Mouse (Mus musculus) heart, postnatal 0 days (tissue): ENCODE results near the gene Galnt10.

Experiments
- CTCF ChIP-seq: IDR thresholded peaks from 2 replicates; pipeline ENCODE4 v1.5.1; 2016; ENCODE audit warnings: antibody characterized with exemption, control low read depth, low read depth
- EP300 ChIP-seq: IDR thresholded peaks from 2 replicates; pipeline ENCODE4 v1.6.1; 2016; ENCODE audit warnings: antibody characterized with exemption, low read depth

DNA sequence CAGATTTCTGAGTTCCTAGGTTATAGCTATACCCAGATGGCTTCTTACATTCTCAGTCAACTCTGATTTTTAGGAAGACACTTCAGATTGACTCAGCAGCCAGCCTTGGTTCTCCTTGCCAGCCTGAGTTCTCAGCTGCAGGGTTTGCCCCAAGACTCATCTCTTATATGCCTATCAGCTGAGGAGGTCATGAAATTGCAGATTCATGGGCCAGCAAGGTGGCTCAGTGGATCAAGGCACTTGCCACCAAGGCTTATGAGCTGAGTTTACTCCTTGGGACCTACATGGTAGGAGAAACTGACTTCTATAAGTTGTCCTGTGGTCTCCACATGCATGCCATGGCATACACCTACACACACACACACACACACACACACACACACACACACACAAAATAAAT lies 19.8 kb upstream of the Galnt10 start:
- TF ChIP-seq CTCF (no peak), EP300 (no peak)
